In the genomic region with DNA sequence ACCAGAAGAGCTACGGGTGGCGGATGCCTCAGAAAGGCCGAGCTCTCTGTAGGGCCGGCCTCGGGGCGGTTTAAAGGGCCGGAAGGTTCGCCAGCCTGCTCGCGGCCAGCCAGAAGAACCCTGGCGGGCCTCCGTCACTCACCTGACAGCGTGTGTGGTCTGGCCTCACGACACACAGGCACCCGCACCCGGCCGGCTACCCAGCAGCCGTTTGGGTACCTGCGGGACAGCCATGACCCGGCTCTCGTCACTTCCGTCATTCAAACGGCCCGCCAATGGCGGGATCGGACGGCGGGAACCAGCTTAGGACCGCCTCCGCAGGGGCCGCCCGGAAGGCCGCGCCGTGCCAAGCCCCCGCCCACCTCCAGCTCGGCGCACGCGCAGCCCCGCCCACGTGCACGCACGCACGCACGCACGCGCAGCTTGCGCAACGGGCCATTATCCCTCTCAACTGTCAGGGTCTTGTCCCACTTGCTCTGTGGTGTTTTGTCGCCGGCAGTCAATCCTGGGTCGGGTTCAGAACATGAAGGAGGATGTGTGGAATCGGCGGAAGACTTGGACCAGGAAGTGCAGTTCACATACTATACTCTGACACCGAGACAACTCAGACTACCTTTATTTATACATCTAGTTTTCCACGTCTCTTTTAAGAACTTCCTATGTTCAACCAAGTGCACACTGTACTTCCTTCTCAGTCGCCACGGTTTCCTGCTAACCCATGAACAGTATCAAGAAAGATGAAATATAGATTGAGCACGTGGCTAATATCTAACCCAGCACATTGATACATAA, we compare ENCODE assay signal across 7 mouse cellular contexts. TPM values are rescaled to one million over a fixed set of nuclear protein-coding genes. Genes with fewer than 3 reads are reported as not detected.
DNase-seq lines count a peak whose midpoint lies in the region; ATAC-seq lines count a peak whose summit lies in the region.

A gene (minus strand): TSS at position 305 of the 792 bp plus-strand sequence.

- peak within 1 kb of the TSS; percentile 74 for H3K9ac ChIP-seq in embryonic facial prominence, embryonic 12.5 days
- peak within 1 kb of the TSS; percentile 79 for H3K9ac ChIP-seq in limb, embryonic 11.5 days (ENCODE audit: low read length)
- peak within 1 kb of the TSS; percentile 73 for H3K9ac ChIP-seq in midbrain, embryonic 14.5 days (replicated peaks; ENCODE audit: low read length)

- 3% methylated on average over 60 of the region's 60 CpGs for WGBS in embryonic facial prominence, embryonic 12.5 days
- 3% methylated on average over 60 of the region's 60 CpGs for WGBS in limb, embryonic 11.5 days
- 3% methylated on average over 60 of the region's 60 CpGs for WGBS in midbrain, embryonic 14.5 days

- peak within 1 kb of the TSS; percentile 73 for H3K4me2 ChIP-seq in embryonic facial prominence, embryonic 12.5 days (replicated peaks)
- peak within 1 kb of the TSS; percentile 73 for H3K4me2 ChIP-seq in limb, embryonic 11.5 days (ENCODE audit: low read depth, severe bottlenecking)
- H3K4me2 ChIP-seq in midbrain, embryonic 14.5 days (ENCODE audit: low read length) = peak within 1 kb of the TSS; percentile 76

- peak within 1 kb of the TSS; percentile 78 for H3K27ac ChIP-seq in embryonic facial prominence, embryonic 12.5 days
- H3K27ac ChIP-seq in limb, embryonic 11.5 days (replicated peaks; ENCODE audit: low read depth, low read length) = no peak within 1 kb of the TSS; the same call in 1 of the 2 replicates
- peak within 1 kb of the TSS; percentile 86 for H3K27ac ChIP-seq in midbrain, embryonic 14.5 days (replicated peaks; ENCODE audit: low read depth, low read length)

- no peaks in the 10 kb centered on the region for H3K27me3 ChIP-seq in embryonic facial prominence, embryonic 12.5 days
- H3K27me3 ChIP-seq in limb, embryonic 11.5 days (ENCODE audit: control insufficient read depth, insufficient read depth, low read length) = no peaks in the 10 kb centered on the region
- no peaks in the 10 kb centered on the region for H3K27me3 ChIP-seq in midbrain, embryonic 14.5 days (ENCODE audit: control insufficient read depth, insufficient read depth, low read length)

- DNase-seq in adrenal gland, postnatal 25 days = peak; percentile 99
- DNase-seq in heart, adult 11 months = peak; percentile 99
- peak; percentile 97 for DNase-seq in kidney, adult 18-20 months
- peak; percentile 95 for DNase-seq in limb, embryonic 11.5 days (ENCODE audit: low spot score)
- peak; percentile 98 for DNase-seq in midbrain, embryonic 14.5 days
- peak; percentile 92 to 98 for DNase-seq in spleen, adult 18-20 months

- peak; percentile 99 for ATAC-seq in embryonic facial prominence, embryonic 12.5 days (ENCODE audit: insufficient number of reproducible peaks, insufficient read depth, low FRiP score, low TSS enrichment)
- peak; percentile 99 for ATAC-seq in limb, embryonic 11.5 days (ENCODE audit: insufficient number of reproducible peaks, low FRiP score, low TSS enrichment, low read depth)
- ATAC-seq in midbrain, embryonic 14.5 days (ENCODE audit: low FRiP score, low TSS enrichment) = peak; percentile 99

- peaks cover 7% of the 10 kb centered on the region; the same call in 1 of the 2 replicates for H3K4me1 ChIP-seq in embryonic facial prominence, embryonic 12.5 days
- no peaks in the 10 kb centered on the region for H3K4me1 ChIP-seq in limb, embryonic 11.5 days (ENCODE audit: control insufficient read depth, insufficient read depth, low read length)
- peaks cover 10% of the 10 kb centered on the region for H3K4me1 ChIP-seq in midbrain, embryonic 14.5 days (ENCODE audit: control insufficient read depth, insufficient read depth, low read length)

- H3K36me3 ChIP-seq in embryonic facial prominence, embryonic 12.5 days = no peaks in the 10 kb centered on the region
- peaks cover 2% of the 10 kb centered on the region; the same call in 1 of the 2 replicates for H3K36me3 ChIP-seq in limb, embryonic 11.5 days (ENCODE audit: control insufficient read depth, insufficient read depth, low read length)
- no peaks in the 10 kb centered on the region for H3K36me3 ChIP-seq in midbrain, embryonic 14.5 days (ENCODE audit: control insufficient read depth, insufficient read depth, low read length)

- H3K4me3 ChIP-seq in embryonic facial prominence, embryonic 12.5 days = peak within 1 kb of the TSS; percentile 74
- H3K4me3 ChIP-seq in limb, embryonic 11.5 days (ENCODE audit: low read depth, low read length) = peak within 1 kb of the TSS; percentile 77
- peak within 1 kb of the TSS; percentile 77 for H3K4me3 ChIP-seq in midbrain, embryonic 14.5 days (replicated peaks; ENCODE audit: low read depth, low read length)

- H3K9me3 ChIP-seq in embryonic facial prominence, embryonic 12.5 days = no peaks in the 10 kb centered on the region
- no peaks in the 10 kb centered on the region for H3K9me3 ChIP-seq in limb, embryonic 11.5 days (ENCODE audit: control insufficient read depth, low read length)
- H3K9me3 ChIP-seq in midbrain, embryonic 14.5 days (ENCODE audit: control insufficient read depth, low read length) = no peaks in the 10 kb centered on the region

RNA-seq across cellular contexts. Expression of the gene that starts here (rescaled TPM):
- total RNA-seq in adrenal gland, postnatal 25 days (2021) = 18.7 and 19.2 TPM in 2 replicates
- 23.8 and 25.2 TPM in 2 replicates for polyA plus RNA-seq in embryonic facial prominence, embryonic 12.5 days (2016; fragmentation: Nextera tagmentation; extraction: Ambion mirVana)
- 24.5 and 27.4 TPM in 2 replicates for polyA plus RNA-seq in limb, embryonic 11.5 days (2014; fragmentation: Nextera tagmentation; extraction: Ambion mirVana)
- polyA plus RNA-seq in midbrain, embryonic 14.5 days (2014; fragmentation: Nextera tagmentation; extraction: Ambion mirVana) = 15.7 and 16.2 TPM in 2 replicates
